Comparison of ENCODE assay signal across 8 mouse cellular contexts in the genomic region with DNA sequence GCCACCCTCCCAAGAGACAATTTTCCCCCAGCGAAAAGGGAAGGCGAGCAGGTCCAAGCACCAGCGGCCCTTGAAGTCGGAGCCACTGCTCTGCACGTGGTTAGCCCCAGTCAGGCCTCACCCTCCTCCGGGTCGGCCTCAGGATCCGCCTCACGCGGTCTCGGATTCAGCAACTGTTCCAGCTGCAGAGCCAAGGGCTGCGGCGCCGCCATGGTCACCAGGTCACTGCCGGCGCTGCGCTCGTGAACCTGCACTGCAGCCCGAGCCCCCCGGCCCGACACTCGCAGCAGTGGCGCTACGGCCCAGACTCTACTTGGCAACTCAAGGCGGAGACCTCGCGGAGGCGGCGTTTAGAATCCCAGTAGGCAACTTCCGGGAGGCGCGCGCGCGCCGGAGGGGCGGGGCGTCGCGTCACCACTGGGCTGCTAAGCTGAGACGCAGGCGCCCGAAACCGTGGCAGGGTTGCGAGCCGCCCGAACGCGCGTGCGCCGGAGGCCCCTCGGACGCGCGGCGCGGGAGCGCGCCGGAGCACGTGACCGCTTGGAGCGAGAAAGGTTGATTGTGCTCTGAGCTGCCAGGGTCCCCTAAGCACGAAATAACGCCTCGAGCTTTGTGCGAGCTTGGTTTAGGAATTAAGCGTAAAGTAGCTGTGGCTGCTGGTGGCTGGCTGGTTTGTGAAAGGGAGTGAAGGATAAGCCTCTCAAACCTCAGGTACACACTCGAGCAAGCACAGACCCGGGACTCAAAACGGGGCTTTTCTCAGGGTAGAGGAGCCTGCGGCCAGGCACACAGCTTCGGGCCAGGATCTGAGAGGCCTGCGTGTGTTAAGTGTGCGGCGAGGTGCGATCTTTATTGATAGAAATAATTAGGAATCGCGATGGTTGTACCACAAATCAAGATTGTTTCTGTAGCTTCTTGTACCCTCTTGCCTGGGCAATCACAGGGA. TPM values are rescaled to one million over a fixed set of nuclear protein-coding genes. Genes with fewer than 3 reads are reported as not detected.
DNase-seq lines count a peak whose midpoint lies in the region; ATAC-seq lines count a peak whose summit lies in the region.

Gene Aatf (minus strand): TSS at position 352 of the 946 bp plus-strand sequence.

- peaks cover 43% of the 10 kb centered on the region for H3K27me3 ChIP-seq in intestine, embryonic 14.5 days (replicated peaks; ENCODE audit: control insufficient read depth, insufficient read depth, low read length)

- H3K36me3 ChIP-seq in intestine, embryonic 14.5 days (ENCODE audit: control insufficient read depth, insufficient read depth, low read length), result peaks cover 24% of the 10 kb centered on the region

- intact Hi-C loops in left cerebral cortex, postnatal 14 days (cut with DNase I), result loop anchor here (5.0 kb wide), 1 partner anchor 284 kb away; no protein-coding TSS in a partner anchor

- H3K9ac ChIP-seq in intestine, embryonic 14.5 days (ENCODE audit: low read length), result peak within 1 kb of the TSS; percentile 79

- under 1% methylated on average over 80 of the region's 80 CpGs for WGBS in intestine, embryonic 14.5 days

- H3K9me3 ChIP-seq in intestine, embryonic 14.5 days (ENCODE audit: control insufficient read depth, low read length), result no peaks in the 10 kb centered on the region

- peaks cover 13% of the 10 kb centered on the region for H3K4me1 ChIP-seq in intestine, embryonic 14.5 days (replicated peaks; ENCODE audit: control insufficient read depth, insufficient read depth, low read length)

- peak within 1 kb of the TSS; percentile 87 for H3K4me3 ChIP-seq in intestine, embryonic 14.5 days (ENCODE audit: low read depth, low read length)

- peak within 1 kb of the TSS; percentile 67; the same call in 1 of the 2 replicates for H3K27ac ChIP-seq in intestine, embryonic 14.5 days (ENCODE audit: low read depth)

- ATAC-seq in intestine, embryonic 14.5 days (replicated peaks; ENCODE audit: low FRiP score, low TSS enrichment, low read depth), result peak; percentile 99

- peak; percentile 94 for DNase-seq in adrenal gland, adult 18-20 months (ENCODE audit: low spot score in 2 of 2)
- peak; percentile 99 for DNase-seq in embryo, embryonic 11 days
- DNase-seq in gastrocnemius, postnatal 25 days, result peak; percentile 97
- DNase-seq in intestine, embryonic 14.5 days (ENCODE audit: low spot score), result peak; percentile 98
- DNase-seq in left cerebral cortex, postnatal 14 days (ENCODE audit: low spot score in 2 of 2), result peak; percentile 95 to 97
- DNase-seq in mesoderm, embryonic 11.5 days (ENCODE audit: low read depth, low spot score), result peak; percentile 99
- peak; percentile 93 to 95 for DNase-seq in right cerebral cortex, postnatal 36 days (ENCODE audit: low spot score in 2 of 2)
- DNase-seq in yolk sac, embryonic 10.5 days (ENCODE audit: low spot score), result peak; percentile 98

- H3K4me2 ChIP-seq in intestine, embryonic 14.5 days (ENCODE audit: low read length), result peak within 1 kb of the TSS; percentile 82

RNA-seq across cellular contexts. Expression of gene Aatf, which starts in this region (rescaled TPM):
- 10 to 100 TPM; 19.8 to 21.6 TPM for total RNA-seq in adrenal gland, adult 18-20 months (2021)
- total RNA-seq in gastrocnemius, postnatal 25 days (2021), result 10 to 100 TPM; 11.1 to 12.2 TPM
- polyA plus RNA-seq in intestine, embryonic 14.5 days (2014; fragmentation: Nextera tagmentation; extraction: Ambion mirVana), result 61.2 and 65.2 TPM in 2 replicates
- total RNA-seq in left cerebral cortex, postnatal 14 days (2021), result 10 to 100 TPM; 17.3 to 18.3 TPM

Comparison
In these comparisons a context has a peak if more than half of its experiments do, and no peak if none do; other contexts are left out.
1. Peak in every context shown above with its lines: DNase-seq, ATAC-seq, H3K4me3 ChIP-seq and H3K27ac ChIP-seq.